9 mouse cellular contexts compared by ENCODE assay signal in genomic region chr5:148310790-148311189, GRCm38 (mm10).
DNase-seq lines count a peak whose midpoint lies in the region; ATAC-seq lines count a peak whose summit lies in the region.
"Had no signal": no experiment of that assay in that cellular context is flagged by ENCODE, and none has a peak within 500 bp of the region (broad histone marks: within the 10 kb centered on the region; RNA-seq: fewer than 3 reads in every experiment).

No protein-coding gene starts in this region.

- ATAC-seq in frontal cortex, adult (ENCODE audit: low TSS enrichment) = peak; percentile 34; the same call in 1 of the 2 replicates
- ATAC-seq in granulocyte monocyte progenitor cell, adult 5-6 weeks (replicated peaks; ENCODE audit: poor library complexity, severe bottlenecking) = peak; percentile 100
- no peak for ATAC-seq in hindbrain, embryonic 14.5 days (ENCODE audit: low FRiP score)
- no peak for ATAC-seq in forebrain, embryonic 12.5 days (ENCODE audit: low FRiP score)

- H3K4me1 ChIP-seq in hindbrain, embryonic 14.5 days (replicated peaks; ENCODE audit: control insufficient read depth, insufficient read depth, low read length) = no peaks in the 10 kb centered on the region
- H3K4me1 ChIP-seq in forebrain, embryonic 12.5 days = no peaks in the 10 kb centered on the region
- H3K4me1 ChIP-seq: limb, embryonic 13.5 days had no signal

- H3K4me3 ChIP-seq in macrophage (ENCODE audit: inconsistent target) = peak overlapping the region; percentile 40
- no peak overlapping the region for H3K4me3 ChIP-seq in hindbrain, embryonic 14.5 days (replicated peaks; ENCODE audit: low read length)
- no peak overlapping the region for H3K4me3 ChIP-seq in forebrain, embryonic 12.5 days (replicated peaks)
- H3K4me3 ChIP-seq: limb, embryonic 13.5 days had no signal

- H3K4me2 ChIP-seq in hindbrain, embryonic 14.5 days (replicated peaks) = no peak overlapping the region
- no peak overlapping the region for H3K4me2 ChIP-seq in forebrain, embryonic 12.5 days
- H3K4me2 ChIP-seq: limb, embryonic 13.5 days had no signal

- DNase-seq in frontal cortex, postnatal 14 days (ENCODE audit: low spot score in 2 of 2) = no peak
- DNase-seq in 416B (ENCODE audit: low read depth) = peak; percentile 91
- DNase-seq in hindbrain, embryonic 14.5 days (ENCODE audit: low spot score) = no peak
- no peak for DNase-seq in cerebellum, adult 8-10 months

- no peak overlapping the region for H3K9ac ChIP-seq in hindbrain, embryonic 14.5 days
- H3K9ac ChIP-seq in forebrain, embryonic 12.5 days = no peak overlapping the region
- H3K9ac ChIP-seq: limb, embryonic 13.5 days had no signal

- no peaks in the 10 kb centered on the region for H3K9me3 ChIP-seq in hindbrain, embryonic 14.5 days (ENCODE audit: control insufficient read depth, low read length)
- H3K9me3 ChIP-seq in forebrain, embryonic 12.5 days = no peaks in the 10 kb centered on the region
- H3K9me3 ChIP-seq: limb, embryonic 13.5 days had no signal

- H3K27ac ChIP-seq in macrophage = no peak overlapping the region
- H3K27ac ChIP-seq in hindbrain, embryonic 14.5 days = no peak overlapping the region
- no peak overlapping the region for H3K27ac ChIP-seq in forebrain, embryonic 12.5 days
- H3K27ac ChIP-seq: limb, embryonic 13.5 days had no signal

- no peaks in the 10 kb centered on the region for H3K36me3 ChIP-seq in macrophage (ENCODE audit: inconsistent target)
- H3K36me3 ChIP-seq in hindbrain, embryonic 14.5 days (replicated peaks; ENCODE audit: control insufficient read depth, insufficient read depth) = peaks cover 30% of the 10 kb centered on the region
- H3K36me3 ChIP-seq in forebrain, embryonic 12.5 days (replicated peaks) = no peaks in the 10 kb centered on the region
- H3K36me3 ChIP-seq: limb, embryonic 13.5 days had no signal

- no peaks in the 10 kb centered on the region for H3K79me2 ChIP-seq in macrophage (ENCODE audit: inconsistent target)

- WGBS in macrophage (ENCODE audit: missing documents) = 2% methylated on average over 10 of the region's 10 CpGs
- WGBS in hindbrain, embryonic 14.5 days = 81% methylated on average over 10 of the region's 10 CpGs
- 80% methylated on average over 10 of the region's 10 CpGs for WGBS in forebrain, embryonic 12.5 days

- H3K27me3 ChIP-seq in hindbrain, embryonic 14.5 days (ENCODE audit: control insufficient read depth, insufficient read depth, low read length) = no peaks in the 10 kb centered on the region
- no peaks in the 10 kb centered on the region for H3K27me3 ChIP-seq in forebrain, embryonic 12.5 days
- H3K27me3 ChIP-seq: limb, embryonic 13.5 days had no signal

Comparison
In these comparisons a context has a peak if more than half of its experiments do, and no peak if none do; other contexts are left out.
1. ATAC-seq: peak in frontal cortex, adult (single experiment) and granulocyte monocyte progenitor cell, adult 5-6 weeks (single experiment); none in hindbrain, embryonic 14.5 days (single experiment) and forebrain, embryonic 12.5 days (single experiment).